Mouse (Mus musculus): Measurements from ENCODE around the gene Fen1.

DNA sequence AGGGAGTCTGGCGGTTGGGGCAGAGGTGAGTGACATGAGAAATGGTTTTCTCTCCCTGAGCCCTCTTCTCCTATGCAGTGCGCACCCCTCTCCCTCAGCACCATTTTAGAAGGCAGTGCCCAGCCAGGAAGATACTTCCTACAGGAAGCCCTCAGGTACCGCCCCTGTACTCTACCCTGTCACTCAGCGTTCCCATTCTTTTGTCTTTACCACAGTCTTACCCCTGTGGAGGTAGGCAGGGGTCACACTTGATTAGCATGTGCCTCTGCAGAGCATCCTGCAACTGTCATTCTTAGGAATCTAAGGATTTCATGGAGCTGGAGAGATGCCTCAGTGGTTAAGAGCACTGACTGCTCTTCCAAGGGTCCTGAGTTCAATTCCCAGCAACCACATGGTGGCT is 19.6 kb upstream of the Fen1 start:
- TF ChIP-seq POLR2A (IDR thresholded peaks at IDR 0.05; ENCODE audit: low read depth, low read length) (no peak), CTCF (IDR thresholded peaks at IDR 0.05; ENCODE audit: borderline replicate concordance, insufficient read depth, low read length) (no peak)
